Mouse (Mus musculus) liver, embryonic 14.5 days (tissue): ENCODE measurements at regions not wholly inside any gene's neighbourhood (a gene's known extent, or its start where the extent isn't known, plus 50 kb on each side); places are given as distances from the start of the nearest gene placed in this dataset.

Experiments
- CTCF ChIP-seq: IDR thresholded peaks from 2 replicates; pipeline ENCODE4 v1.5.1; 2016; ENCODE audit warnings: antibody characterized with exemption, low read depth, control low read depth
- EP300 ChIP-seq: IDR thresholded peaks from 2 replicates; pipeline ENCODE4 v1.6.1; 2016; ENCODE audit warnings: antibody characterized with exemption, low read depth

- TF ChIP-seq CTCF (no peak), EP300 (no peak)
These were observed 158.7 kb downstream of the CK137956 start for GRCm38 (mm10) chr4:127812047-127812545.
